Mouse (Mus musculus) thymus, adult 2 months (tissue): ENCODE data around the gene Nr2c1.

Experiments
- CTCF ChIP-seq: fragments of 200-500 bp; IDR thresholded peaks from 2 replicates; pipeline ENCODE4 v1.5.1; 2012; ENCODE audit warnings: mild to moderate bottlenecking, control low read depth, low read length, moderate library complexity, borderline replicate concordance; ENCODE audit not compliant: control insufficient read depth, poor library complexity, insufficient read depth; ENCODE audit errors: extremely low read depth
- POLR2A ChIP-seq: fragments of 200-500 bp; IDR thresholded peaks from 2 replicates; pipeline ENCODE4 v1.6.1; 2012; ENCODE audit warnings: mild to moderate bottlenecking, low read length, control low read depth, moderate library complexity; ENCODE audit not compliant: control insufficient read depth, poor library complexity, insufficient read depth; ENCODE audit errors: extremely low read depth

DNA sequence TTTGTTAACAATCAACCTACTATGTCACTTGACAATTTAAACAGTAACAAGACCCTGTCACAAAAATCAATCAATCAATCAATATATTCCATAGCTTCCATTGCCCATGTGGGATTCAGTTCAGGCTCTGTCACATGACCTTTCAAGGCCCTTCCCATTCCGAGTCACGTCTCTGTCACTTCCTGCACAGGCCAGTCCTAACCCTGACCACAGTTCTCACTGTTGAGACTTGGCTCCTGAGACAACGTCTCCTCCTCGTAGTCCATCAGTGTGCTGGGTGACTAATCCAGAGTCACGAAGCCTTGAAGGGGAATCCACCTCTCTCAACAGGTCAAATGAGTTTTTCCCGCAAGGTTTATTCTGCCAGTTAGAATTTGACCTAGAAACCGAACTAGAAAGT, 26.8 kb downstream of the Nr2c1 start:
- TF ChIP-seq CTCF (no peak), POLR2A (no peak)
